Mouse (Mus musculus): Measurements from ENCODE around the gene Tmtc1. TPM values are rescaled to one million over a fixed set of nuclear protein-coding genes. Genes with fewer than 3 reads are reported as not detected.

The Tmtc1 gene
- polyA plus RNA-seq, 1 experiment: not detected

DNA sequence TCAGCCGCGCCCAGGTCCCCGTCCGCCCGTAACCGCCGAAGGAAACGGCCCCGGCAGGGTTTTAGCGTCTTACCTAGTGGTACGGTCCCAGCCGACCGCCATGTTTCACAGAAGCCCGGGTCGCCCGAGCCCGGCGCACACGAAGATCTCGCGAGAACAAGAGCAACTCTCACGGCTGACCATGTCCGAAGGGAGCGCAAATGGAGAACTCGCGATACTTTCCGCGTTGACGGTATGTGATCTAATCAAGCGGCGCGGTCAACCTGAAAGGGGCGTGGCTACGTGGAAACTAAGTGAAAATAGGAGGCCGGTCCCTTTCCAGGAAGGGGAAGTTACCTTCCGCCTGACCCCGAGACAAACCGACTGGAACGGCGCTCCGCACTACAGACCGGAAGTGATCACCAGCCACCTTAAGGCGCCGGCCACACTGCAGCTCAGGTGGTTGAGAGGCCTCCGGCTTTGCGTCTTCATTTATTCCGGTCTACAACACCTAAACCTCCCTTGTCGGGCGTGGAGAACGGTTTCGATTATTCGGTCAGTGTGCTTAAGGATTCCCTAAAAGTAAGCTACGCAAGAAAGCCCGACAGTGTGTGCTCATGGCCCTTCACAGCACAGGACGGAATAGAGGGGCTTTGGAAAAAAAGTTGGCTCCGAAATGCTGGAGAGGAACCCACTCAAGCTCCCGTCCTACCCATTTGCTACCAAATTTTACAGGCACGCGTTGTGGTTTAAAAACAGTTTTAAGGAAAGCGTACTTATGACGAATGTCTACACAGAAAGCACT lies 232.1 kb downstream of the Tmtc1 start, which contains the start of gene Ergic2:
Gene Ergic2 (minus strand): TSS at position 478 of the 784 bp plus-strand sequence.
- Histone ChIP-seq H3K4me1 (ENCODE audit: control insufficient read depth, insufficient read depth, low read length) (peaks cover 5% of the 10 kb centered on the region), H3K4me3 (ENCODE audit: insufficient read depth, low read length) (peak within 1 kb of the TSS; percentile 99), H3K27ac (ENCODE audit: insufficient read depth, low read depth, low read length) (peak within 1 kb of the TSS; percentile 82)
- TF ChIP-seq POLR2A (IDR thresholded peaks at IDR 0.05; ENCODE audit: borderline replicate concordance, low read depth, low read length) (peak; percentile 83; the same call in 1 of the 2 replicates), CTCF (IDR thresholded peaks at IDR 0.05; ENCODE audit: low read depth, low read length) (no peak)

DNA sequence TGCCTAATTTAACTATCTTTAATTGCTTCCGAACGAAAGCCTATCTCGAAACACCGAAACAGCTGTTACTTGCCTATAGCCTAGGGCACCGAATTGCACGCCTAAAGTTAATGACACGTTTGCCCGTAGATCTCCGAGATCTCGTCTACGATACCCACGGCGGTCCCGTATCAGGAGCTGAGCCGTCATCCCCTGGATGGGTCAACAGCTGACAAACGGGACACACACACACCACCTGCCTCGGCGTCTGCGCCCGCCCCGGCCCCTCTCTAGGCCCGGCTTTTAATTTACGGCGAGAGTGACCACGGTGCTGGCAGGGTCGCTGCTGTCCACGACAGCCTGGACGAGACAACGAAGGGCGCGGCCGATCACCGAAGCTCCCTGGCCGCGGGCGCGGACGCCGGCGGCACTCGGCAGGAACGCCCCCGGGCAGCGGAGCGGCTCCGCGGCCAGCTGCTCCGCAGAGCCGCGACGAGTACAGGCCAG lies 232.8 kb downstream of the Tmtc1 start:
- peaks cover 5% of the 10 kb centered on the region for H3K4me1 ChIP-seq (ENCODE audit: control insufficient read depth, insufficient read depth, low read length)
- TF ChIP-seq CTCF (IDR thresholded peaks at IDR 0.05; ENCODE audit: low read depth, low read length) (no peak), POLR2A (IDR thresholded peaks at IDR 0.05; ENCODE audit: borderline replicate concordance, low read depth, low read length) (no peak)
- peak overlapping the region; percentile 43 for H3K27ac ChIP-seq (ENCODE audit: insufficient read depth, low read depth, low read length)
- peak overlapping the region; percentile 99 for H3K4me3 ChIP-seq (ENCODE audit: insufficient read depth, low read length)

DNA sequence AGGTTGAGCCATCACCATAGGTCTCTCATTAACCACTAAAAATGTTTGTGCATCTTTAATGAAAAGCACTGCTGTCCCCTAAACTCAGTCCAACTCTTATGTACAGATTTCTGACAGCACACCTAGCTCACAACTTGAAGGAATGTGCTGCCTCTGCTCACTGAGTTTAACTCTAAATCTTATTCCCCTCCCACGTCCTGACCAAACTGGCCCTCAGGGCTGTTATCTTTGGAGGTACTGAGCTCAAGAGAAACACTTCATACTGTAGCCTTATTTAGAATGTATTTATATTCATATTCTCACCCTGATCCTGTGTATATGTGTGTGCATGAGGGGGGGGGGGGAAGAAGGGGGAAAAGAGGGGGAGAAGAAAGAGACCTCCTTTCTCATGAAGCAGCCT lies 236.7 kb downstream of the Tmtc1 start:
- peaks cover 2% of the 10 kb centered on the region; the same call in 1 of the 2 replicates for H3K4me1 ChIP-seq (ENCODE audit: control insufficient read depth, insufficient read depth, low read length)
- TF ChIP-seq CTCF (IDR thresholded peaks at IDR 0.05; ENCODE audit: low read depth, low read length) (no peak), POLR2A (IDR thresholded peaks at IDR 0.05; ENCODE audit: borderline replicate concordance, low read depth, low read length) (no peak)
- H3K4me3 ChIP-seq (ENCODE audit: insufficient read depth, low read length): no peak overlapping the region
- H3K27ac ChIP-seq (ENCODE audit: insufficient read depth, low read depth, low read length): no peak overlapping the region

DNA sequence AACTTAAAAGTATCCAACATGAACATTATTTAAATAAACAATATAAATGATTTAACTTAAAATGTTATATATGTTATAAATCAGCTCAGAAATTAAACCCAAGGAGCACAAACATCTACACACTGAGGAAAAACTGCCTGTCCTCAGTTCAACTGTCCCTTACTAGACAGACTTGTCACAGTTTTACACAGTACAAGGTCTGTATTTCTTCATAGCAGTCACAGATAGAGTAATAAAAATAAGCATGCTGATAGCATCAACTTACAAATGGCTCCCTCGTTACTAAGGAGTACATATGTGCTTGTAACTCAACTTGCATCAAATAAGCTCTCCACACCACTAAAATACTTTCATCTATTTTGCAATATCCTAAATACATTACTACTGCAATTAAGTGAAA lies 239.1 kb downstream of the Tmtc1 start:
- Histone ChIP-seq H3K4me3 (ENCODE audit: insufficient read depth, low read length) (no peak overlapping the region), H3K4me1 (ENCODE audit: control insufficient read depth, insufficient read depth, low read length) (peaks cover 2% of the 10 kb centered on the region; the same call in 1 of the 2 replicates), H3K27ac (ENCODE audit: insufficient read depth, low read depth, low read length) (no peak overlapping the region)
- TF ChIP-seq POLR2A (IDR thresholded peaks at IDR 0.05; ENCODE audit: borderline replicate concordance, low read depth, low read length): no peak
- no peak for TF ChIP-seq CTCF (IDR thresholded peaks at IDR 0.05; ENCODE audit: low read depth, low read length)

DNA sequence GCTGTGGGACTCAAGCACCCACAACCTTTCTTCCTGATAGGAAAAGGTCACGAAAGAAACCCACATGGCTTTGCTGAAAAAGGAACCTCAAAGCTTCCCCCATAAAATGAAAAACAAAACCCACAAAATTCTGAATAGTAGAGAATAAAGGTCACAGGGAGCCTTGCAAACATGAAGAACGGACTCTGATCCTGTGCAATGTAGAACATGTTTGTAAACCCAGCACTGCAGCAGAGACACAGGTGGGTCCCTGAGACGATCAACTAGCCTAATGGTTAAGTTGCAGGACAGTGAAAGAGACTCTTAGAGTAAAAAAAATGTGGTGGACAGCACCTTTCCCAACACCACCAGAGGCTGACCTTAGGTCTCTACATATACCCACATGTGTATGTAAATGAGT lies 244.5 kb downstream of the Tmtc1 start:
- H3K4me1 ChIP-seq (ENCODE audit: control insufficient read depth, insufficient read depth, low read length): no peaks in the 10 kb centered on the region
- H3K27ac ChIP-seq (ENCODE audit: insufficient read depth, low read depth, low read length): no peak overlapping the region

DNA sequence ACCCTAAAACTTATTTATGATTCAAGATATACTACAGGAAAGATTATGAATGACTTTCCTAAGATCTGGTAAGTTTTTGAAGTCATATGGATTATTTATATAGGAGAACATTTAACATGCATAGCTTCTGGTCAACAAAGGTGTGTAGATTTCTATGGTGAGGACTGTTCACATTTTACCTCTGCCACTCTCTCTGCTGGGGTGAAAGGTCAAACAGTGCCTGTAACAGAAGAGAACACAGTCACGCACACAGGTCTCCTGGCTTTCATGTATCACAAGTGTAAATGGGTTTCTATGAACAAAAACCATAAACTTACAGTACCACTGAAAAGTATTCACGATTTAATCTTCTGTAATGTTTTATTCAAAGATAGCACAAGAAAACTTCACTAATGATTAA lies 245.0 kb downstream of the Tmtc1 start:
- no peak for TF ChIP-seq POLR2A (IDR thresholded peaks at IDR 0.05; ENCODE audit: borderline replicate concordance, low read depth, low read length)
- no peak for TF ChIP-seq CTCF (IDR thresholded peaks at IDR 0.05; ENCODE audit: low read depth, low read length)
- Histone ChIP-seq H3K4me3 (ENCODE audit: insufficient read depth, low read length) (no peak overlapping the region), H3K4me1 (ENCODE audit: control insufficient read depth, insufficient read depth, low read length) (no peaks in the 10 kb centered on the region), H3K27ac (ENCODE audit: insufficient read depth, low read depth, low read length) (no peak overlapping the region)

More for the DNA sequence above, 244.5 kb downstream of the Tmtc1 start:
- TF ChIP-seq CTCF (IDR thresholded peaks at IDR 0.05; ENCODE audit: low read depth, low read length) (no peak), POLR2A (IDR thresholded peaks at IDR 0.05; ENCODE audit: borderline replicate concordance, low read depth, low read length) (no peak)
- no peak overlapping the region for H3K4me3 ChIP-seq (ENCODE audit: insufficient read depth, low read length)

DNA sequence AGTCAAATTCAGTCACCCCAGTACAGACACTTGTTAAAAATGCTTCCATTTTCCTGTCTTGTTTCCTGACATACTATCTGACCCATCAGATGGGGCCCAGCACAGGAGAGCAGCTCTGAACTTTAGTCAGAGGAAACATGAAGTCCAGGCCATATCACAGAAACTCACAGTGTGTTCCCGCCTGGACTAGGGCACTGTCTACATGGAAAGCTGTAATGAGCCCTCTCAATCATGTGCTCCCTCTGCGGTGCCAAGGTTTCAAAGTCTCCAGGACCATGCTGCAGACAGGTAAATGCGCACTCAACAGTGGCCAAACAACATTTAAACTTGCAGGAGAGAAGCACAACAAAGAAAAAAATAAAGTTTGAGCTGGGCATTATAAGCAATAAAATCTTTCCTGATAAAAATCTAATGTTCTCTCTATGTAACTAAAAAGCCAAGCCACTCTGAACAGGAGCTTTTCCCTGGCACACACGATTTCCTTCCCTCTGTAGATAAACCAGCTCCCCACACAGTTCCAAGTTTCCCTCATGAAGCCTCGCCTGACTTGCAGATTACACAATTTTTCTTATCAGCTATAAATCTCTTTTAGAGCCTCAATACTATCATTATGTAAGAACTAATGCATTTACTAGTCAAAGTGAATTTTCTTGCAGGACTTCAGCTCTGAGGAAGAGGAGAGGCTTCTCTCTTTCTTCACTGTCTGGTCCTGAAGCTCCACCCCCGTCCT lies 250.1 kb downstream of the Tmtc1 start:
- no peaks in the 10 kb centered on the region for H3K4me1 ChIP-seq (ENCODE audit: control insufficient read depth, insufficient read depth, low read length)
- no peak overlapping the region for H3K4me3 ChIP-seq (ENCODE audit: insufficient read depth, low read length)
- no peak for TF ChIP-seq POLR2A (IDR thresholded peaks at IDR 0.05; ENCODE audit: borderline replicate concordance, low read depth, low read length)
- no peak for TF ChIP-seq CTCF (IDR thresholded peaks at IDR 0.05; ENCODE audit: low read depth, low read length)
- H3K27ac ChIP-seq (ENCODE audit: insufficient read depth, low read depth, low read length): no peak overlapping the region

DNA sequence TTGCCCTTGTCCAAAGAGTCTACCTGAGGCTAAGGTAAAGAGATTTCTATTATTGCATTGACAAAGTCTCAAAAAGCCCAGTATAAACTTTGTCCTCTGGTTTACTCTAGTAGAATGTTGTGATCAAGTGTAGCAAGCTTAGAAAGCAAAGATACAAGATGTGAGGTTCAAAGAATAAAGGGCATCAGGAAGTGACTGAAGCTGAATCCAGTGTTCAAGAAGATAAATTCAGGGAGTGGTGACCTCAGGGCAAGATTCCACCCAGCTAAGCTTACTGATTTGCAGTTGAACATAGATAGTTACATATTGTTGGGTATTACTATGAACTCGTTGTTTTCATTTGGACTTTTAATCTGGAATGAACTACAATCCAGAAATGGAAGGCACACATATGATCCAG lies 258.5 kb downstream of the Tmtc1 start:
- H3K4me3 ChIP-seq (ENCODE audit: insufficient read depth, low read length): no peak overlapping the region
- no peak overlapping the region for H3K27ac ChIP-seq (ENCODE audit: insufficient read depth, low read depth, low read length)
- TF ChIP-seq CTCF (IDR thresholded peaks at IDR 0.05; ENCODE audit: low read depth, low read length) (no peak), POLR2A (IDR thresholded peaks at IDR 0.05; ENCODE audit: borderline replicate concordance, low read depth, low read length) (no peak)
- no peaks in the 10 kb centered on the region for H3K4me1 ChIP-seq (ENCODE audit: control insufficient read depth, insufficient read depth, low read length)

Other genes with a start within 250 kb of the Tmtc1 start
- gene Ergic2, start 232.0 kb downstream of the Tmtc1 start, polyA plus RNA-seq (2012; ENCODE audit: insufficient read depth, insufficient read length, missing spikeins): 62.4 and 72.2 TPM in 2 replicates

All from bone marrow macrophage, adult 2 months (primary cell).